Mouse (Mus musculus): ENCODE measurements at regions not wholly inside any gene's neighbourhood (a gene's known extent, or its start where the extent isn't known, plus 50 kb on each side); places are given as distances from the start of the nearest gene placed in this dataset.
A peak's percentile ranks its signal among the peaks of the same experiment; 100 is the strongest.

DNA sequence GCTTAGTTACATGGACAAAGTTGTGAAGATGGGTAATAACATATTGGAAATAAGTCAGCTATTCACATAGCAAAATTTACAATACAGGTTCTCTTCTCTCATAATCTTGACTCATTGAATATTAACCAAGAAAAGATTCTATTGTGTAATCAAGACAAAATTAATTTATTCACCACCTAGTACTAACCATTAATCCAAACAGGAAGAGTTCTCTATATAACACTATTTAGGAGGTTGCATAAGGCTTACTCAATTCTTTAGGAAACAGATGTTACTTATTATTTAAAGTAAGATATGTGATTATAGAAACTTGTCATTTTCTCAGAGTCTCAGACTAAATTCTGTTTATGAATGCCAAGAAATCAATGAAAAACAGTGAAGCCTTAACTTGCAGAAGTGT lies 600.4 kb upstream of the Tusc1 start:
- no peak for DNase-seq (ENCODE audit: low read depth, low spot score)

DNA sequence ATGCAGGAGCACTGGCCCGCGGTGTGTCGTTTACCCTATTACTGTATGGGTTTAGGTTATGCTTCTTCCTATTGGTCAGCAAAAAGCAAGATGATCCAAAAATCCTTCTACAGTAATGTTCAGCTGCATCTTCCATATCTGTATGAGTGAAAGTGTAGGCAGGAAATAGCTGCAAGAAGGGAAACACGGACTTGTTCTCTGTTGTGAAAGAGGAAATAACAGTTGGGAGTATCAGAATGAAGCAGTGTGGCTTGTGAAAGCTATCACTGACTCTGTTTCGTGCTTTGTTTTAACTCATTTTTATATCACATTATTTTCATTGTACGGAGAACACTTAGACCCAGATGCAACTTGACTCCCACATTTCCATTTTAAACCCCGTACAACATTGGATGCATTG lies 591.8 kb upstream of the Tusc1 start:
- DNase-seq (ENCODE audit: low read depth, low spot score) = no peak

DNA sequence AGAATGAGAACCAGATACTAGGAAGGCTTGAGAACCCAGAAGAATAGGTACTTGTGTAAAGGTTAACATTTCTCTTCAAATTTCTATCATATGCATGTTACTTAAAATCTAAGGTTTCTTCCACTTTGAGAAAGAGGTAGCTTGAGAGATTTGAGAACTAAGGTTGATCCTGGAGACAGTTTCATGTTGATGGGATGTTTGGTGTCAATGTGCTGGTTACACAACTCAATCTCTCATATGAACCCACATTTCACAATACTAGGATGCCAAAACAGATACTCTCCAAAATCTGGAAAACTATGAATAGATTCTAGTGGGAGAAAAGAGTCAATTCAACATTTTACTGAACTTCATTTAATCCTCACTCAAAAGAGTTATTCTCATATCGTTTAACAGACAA lies 589.1 kb upstream of the Tusc1 start:
- DNase-seq (ENCODE audit: low read depth, low spot score) = no peak

DNA sequence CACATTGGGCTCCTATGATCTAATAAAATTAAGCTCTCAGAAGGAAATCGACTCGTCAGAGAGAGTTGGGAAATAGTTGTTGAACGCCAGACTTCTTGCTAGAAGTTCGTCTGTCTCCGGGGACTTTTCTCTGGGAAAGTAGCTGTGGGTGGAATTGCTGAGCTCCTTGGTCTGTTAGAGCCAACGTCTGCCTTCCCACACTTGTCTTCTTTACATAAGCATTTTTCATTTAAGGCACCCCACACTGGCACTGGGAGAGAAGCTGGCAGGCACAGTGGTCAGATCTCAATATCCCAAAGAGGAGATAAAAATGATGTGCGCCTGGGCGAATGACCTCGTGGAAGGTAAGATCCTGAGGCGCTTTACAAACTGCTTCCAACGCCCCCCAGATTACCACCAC lies 551.3 kb upstream of the Tusc1 start:
- DNase-seq (ENCODE audit: low read depth, low spot score) = peak; percentile 86

DNA sequence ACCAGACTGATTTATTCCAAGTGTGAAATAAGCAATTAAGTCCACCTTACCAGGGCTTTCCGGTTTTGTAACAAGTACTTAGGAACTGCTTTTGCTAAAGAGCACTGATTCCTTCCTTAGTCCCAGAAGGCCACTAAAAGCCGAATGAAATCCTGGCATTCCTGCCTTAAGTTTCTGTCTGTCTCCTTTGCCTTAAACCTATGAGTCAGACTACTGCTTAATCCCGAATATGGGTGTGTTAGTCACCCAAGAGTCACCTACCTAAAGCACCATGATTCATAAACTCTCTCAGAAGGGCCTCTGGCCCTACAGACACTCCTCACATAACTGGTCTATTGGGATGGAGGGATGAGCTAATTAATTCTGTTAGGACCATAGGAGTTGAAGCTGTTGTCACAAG lies 546.0 kb upstream of the Tusc1 start:
- peak; percentile 51 for DNase-seq (ENCODE audit: low read depth, low spot score)

DNA sequence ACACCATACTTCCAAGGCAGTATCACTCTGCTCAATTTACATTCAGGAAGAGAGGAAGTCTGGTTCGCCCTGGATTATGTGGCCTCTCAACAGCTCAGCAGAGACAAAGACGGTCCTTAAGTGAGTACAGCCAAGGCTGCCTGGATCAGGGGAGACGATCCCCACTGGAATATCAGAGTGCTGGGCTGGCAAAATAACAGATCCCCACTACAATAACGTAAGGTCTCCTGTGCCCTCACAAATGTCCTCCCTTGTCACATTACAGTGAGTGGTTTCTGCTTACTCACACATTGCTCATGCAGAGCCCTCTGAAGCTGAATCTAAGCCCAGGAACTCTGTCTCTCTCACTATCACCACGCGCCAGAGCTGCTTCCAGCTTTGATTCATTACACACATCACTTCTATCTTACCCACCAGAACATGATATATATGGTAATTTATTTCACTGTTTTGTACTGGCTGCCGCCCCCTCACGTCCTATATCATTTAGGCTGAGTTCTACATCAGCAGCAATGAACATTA lies 544.1 kb upstream of the Tusc1 start:
- peak; percentile 80 for DNase-seq (ENCODE audit: low read depth, low spot score)

DNA sequence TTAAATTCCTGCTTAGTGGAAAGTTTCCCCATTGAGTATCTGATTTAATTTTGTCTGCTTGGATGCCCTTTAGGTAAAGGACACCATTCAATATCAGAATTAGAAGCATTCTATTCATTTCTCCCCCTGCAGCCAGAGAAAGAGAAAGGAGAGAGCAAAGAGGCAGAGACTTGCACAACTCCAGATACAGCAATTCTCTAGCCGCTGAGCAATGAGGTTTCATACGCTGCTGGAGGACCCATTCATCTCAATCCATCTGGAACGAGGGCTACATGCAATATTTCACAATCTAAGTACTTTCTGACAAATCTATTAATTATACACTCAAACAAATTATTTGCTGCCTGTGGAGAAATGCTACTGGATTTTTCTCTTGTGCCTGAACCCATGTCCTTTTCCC lies 538.0 kb upstream of the Tusc1 start:
- DNase-seq (ENCODE audit: low read depth, low spot score) = no peak

DNA sequence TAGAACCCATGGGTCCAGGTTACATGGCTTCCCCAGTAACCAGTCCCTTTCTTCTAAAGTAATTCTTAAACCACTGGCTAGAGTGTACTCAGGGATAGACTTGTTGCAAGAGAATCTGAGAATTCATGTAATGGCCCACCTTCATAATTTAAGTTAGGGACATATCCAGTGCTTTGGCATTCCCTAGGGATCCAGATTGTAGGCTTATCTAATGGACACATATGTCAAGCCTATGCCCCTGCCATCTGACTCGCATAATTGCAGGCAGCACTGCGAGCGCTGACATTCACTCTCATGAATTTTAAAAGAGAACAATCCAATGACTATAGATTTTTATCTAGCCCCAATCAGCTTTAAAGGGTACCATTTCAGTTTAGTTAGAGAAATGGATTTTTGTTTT lies 518.1 kb upstream of the Tusc1 start:
- no peak for DNase-seq (ENCODE audit: low read depth, low spot score)

DNA sequence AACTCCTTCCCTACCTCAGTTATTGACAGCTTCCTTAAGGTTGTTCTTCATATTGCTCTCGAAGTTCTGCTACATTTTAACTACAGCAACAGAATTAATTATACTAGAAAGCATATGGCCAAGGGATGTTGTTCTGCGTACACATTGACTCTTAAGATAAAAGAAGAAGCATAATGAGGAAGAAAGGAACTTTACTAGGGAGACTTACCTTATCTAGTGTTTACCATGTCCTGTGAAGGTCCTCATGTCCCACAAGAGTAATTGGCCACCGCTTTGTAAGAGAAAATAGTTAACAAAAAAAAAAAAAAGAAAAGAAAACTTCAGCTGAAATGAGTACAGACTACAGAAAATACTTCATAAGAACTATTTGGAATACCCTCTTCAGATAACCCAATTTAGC lies 513.9 kb upstream of the Tusc1 start:
- no peak for DNase-seq (ENCODE audit: low read depth, low spot score)

DNA sequence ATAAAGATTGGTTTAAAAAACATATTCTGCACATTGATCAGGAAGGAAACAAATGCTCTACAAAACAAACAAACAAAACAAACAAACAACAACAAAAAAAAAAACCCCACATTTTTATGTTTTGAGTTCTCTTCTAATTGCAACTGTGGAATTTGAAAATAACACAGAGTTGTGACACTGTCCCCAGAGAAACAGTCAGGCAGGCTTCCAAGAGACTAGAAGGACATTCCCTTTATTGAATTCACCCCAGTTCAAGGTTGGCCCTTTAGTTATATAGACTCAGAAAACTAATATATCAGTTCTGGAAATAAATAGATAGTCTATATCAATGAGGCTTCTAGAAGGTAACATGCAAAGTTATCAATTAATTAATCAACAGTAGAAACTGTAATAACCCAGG lies 495.4 kb upstream of the Tusc1 start:
- no peak for DNase-seq (ENCODE audit: low read depth, low spot score)

DNA sequence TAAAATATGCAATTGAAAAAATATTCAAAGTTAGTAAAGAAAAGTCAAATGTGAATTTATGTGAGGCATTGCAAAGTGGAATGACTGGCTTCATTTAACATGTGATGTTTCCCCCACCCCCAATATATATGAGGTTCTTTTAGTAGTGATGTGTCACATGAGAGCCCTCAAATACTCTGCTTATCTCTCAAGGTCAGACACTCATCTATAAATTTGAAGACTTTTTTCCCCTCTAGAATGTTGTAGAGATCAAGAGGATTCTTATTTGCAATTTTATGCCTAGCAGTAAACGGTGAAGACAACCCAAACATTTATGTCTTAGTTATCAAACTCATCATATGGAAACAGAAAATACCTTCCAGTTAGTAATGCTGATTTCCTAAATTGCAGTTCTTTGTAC lies 457.8 kb upstream of the Tusc1 start:
- DNase-seq (ENCODE audit: low read depth, low spot score) = no peak

DNA sequence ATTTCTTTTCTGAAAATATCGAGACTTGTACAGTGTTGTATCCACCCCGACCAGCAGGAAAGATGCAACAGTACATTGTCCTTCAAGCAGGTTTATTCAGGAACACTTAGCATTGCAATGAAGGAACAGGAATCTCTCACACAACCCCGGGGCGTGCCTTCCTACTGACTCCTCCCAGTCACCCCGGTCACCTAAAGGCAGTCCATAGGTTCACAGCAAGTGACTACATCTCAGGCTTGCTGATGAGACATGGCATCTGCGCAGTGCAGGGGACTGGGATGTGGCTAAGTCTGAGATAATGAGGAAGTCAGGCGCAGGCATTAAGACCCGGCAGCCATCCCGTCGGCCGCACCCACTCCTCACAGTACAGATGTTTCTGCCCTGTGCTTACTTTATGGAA lies 454.8 kb upstream of the Tusc1 start:
- no peak for DNase-seq (ENCODE audit: low read depth, low spot score)

DNA sequence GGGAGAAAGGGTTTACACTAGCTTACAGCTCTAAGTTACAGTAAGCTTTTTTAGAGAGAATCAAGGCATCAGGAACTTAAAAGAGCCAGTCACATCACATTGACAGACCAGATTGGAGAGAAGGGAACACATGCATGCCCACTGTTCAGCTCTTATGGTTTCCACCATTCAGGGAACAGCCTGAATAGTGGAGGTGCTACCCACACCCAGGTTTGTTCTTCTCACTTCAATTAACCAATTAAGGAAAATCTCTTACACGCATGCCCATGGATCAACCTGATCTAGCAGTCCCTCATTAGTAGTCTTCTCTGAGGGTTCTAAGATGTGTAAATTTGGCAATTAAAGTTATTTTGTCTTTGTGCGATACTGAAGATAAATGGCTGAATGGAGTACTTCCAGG lies 419.2 kb upstream of the Tusc1 start:
- no peak for DNase-seq (ENCODE audit: low read depth, low spot score)

DNA sequence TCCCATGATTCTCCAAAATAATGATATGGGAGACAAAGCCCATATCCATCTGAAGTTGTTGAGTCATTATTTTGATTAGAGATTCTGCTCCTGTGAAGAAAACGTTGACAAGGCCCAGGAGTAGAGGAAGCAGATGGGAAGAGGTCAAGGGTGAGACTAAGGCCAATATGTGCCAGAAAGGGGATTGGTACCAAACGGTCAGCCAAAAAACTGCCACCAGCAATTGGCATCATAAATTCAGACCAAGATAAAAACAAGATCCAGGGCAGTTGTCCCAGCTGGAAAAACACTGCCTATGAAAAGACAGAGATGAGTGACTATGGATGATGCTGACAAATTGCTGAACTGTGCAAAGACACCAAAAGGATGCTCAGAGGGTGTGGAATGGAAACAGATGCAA lies 411.0 kb upstream of the Tusc1 start:
- peak; percentile 4 for DNase-seq (ENCODE audit: low read depth, low spot score)

DNA sequence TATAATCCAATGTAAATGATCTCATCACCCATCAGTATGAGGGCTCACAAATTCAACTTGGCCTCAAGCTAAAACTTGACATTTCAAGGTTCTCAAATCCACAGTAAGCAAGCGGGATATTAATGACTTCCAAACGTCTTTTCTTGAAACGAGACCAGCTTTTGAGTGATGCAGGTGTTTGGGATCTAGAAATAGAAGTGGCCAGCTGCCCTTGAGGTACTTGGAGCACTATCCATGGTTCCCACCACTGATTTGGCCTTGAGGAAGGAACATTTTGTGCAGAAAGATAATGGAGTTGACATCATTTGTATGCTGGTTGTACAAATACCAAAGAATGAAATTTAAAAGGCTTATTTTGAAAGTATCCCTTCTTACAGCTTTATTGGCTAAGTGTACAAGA lies 378.4 kb upstream of the Tusc1 start:
- DNase-seq (ENCODE audit: low read depth, low spot score) = peak; percentile 65

DNA sequence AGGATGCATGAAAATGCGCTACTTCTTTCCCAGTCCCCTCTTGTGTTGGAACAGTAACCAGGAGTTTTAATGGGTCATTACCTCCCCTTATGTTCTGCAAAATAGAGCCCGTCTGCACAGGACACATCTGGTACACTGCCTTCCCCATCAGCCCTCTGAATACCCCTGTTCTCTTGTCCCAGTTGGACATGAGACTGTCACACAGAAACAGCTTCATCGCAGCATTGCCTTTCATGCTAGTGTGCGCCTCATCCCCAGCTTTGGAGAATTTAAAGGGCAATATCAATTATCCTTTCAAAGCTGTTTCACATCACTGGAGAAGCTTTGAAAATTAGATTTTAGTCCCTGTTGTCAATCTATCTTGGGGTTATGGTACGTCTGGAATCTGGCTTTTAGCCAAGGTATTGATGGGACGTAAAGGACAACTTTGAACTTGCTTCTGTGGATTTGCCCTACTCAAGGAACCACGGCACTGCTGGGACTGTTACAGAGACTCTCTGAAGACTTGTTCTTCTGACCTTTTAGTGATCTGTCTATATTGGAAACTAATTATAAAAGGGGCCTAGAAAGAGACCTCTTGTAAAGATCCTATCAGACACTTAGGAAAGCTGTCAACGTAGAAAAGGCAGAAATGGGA lies 341.2 kb upstream of the Tusc1 start:
- no peak for DNase-seq (ENCODE audit: low read depth, low spot score)

DNA sequence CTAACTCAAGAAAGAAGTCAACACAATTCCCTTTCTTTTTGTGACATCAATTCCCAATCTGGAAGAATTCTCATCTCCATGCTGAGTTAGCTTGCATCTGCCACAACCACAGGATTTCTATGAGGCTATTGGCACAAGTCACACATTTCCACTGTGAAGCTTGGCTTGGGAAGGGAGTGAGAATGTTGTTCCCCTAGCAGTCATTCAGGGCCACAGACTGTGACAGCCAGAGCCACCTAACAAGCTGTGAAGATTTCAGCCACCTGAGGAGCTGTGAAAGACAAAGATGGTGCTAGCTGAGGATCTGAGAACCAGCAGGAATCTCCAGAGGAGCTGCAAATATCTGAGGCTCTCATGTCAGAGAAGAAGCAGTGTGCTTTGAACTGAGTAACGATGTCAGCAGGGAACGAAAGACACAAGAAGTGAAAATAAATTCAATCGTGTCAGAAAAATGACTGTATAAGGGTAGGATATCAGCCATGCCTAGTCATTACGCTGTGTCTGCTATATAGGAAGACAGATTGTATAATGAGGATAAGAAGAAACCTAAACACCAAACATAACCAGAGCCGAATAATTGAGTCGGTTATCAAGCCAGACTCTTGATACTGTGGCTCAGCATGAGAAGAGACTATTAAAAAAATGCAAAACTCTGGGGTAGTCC lies 340.6 kb upstream of the Tusc1 start:
- DNase-seq (ENCODE audit: low read depth, low spot score) = peak; percentile 23

DNA sequence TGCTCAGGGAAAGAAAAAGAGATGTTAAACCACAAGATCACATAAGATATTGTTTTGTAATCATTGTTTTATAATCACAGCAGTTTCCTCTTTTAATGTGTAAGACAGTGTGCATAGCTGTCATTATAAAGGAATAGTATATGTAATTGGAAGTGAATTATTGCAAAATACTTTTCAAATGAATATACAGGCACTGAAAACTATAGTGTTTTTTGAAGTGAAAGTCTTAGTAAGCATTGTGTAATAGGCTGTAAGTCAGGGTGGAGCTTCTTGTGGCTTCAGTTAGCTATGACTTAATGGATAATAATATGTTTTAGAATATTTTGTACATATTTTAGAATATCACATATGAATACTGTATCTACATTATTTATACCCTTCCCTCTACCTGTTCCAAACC lies 333.7 kb upstream of the Tusc1 start:
- DNase-seq (ENCODE audit: low read depth, low spot score) = no peak

DNA sequence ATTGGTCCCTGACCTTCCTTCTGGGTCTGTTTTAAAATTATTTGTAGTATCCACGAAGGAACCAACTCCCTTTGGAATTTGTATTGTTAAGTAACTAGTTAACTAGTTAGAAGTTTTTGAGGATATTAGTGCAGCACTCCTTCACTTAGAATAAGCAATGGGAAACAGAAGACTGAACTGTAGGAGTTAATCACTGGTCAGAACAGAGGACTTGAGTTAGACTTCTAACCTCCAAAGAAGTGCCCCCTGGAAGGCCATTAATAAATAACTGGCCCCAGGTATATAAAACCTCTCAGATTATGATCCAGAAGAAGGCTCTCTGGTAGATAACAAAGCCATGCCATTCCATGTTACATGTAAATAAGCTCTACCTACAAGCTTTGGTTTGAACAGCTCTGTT lies 329.0 kb upstream of the Tusc1 start:
- DNase-seq (ENCODE audit: low read depth, low spot score) = no peak

DNA sequence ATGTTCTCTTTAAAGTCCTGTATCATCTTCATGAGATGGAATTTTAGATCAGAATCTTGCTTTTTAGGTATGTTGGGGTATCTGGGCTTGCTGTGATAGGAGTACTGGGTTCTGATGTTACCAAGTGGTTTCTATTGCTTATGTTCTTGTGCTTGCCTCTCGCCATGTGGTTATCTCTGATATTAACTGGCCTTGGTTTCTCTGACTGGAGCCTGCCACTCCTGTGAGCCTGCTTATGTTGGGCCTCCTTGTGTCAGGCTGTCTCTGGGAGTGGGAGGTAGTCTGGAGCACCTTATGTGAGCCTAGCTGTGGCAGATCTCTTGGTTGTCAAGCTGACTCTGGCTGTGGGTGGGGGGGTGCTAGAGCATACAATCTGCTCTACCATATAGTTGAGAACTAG lies 302.9 kb upstream of the Tusc1 start:
- peak; percentile 1 for DNase-seq (ENCODE audit: low read depth, low spot score)

DNA sequence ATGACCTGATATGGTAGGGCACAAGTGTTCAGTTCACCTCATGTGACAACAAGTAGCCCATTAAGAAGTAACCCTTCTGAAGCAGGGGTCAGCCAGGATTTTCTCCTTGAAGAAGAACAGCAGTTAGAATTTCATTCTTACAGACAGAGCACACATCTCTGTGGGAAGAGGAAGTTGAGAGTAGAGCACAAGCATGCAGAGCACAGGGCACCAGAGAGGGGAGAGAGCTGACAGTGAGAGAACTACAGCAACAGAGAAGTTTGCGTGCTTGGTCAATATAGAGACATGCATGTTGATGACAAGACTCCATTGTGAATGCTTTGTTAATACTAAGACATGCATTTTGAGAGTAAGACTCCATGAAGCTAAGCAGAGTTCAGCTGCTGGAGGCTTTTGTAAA lies 263.2 kb upstream of the Tusc1 start:
- no peak for DNase-seq (ENCODE audit: low read depth, low spot score)

DNA sequence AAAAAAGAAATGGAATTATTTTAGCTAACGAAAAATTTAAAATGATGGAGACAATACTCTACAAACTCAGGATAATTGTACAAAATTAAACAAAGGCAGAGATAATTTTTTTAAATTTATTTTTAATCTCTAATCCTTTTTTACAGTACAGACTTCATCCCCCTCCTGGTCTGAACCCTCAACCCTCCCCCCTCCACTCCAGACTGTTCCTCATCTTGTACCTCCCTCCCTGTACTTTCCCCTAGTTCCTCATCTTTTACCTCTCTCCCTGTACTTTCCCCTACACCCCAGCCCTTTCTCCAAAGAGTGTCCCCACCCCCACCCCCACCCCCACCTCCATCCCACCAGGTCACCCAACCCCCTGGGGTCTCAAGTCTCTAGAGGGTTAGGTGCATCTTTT lies 249.0 kb upstream of the Tusc1 start:
- DNase-seq (ENCODE audit: low read depth, low spot score) = no peak

DNA sequence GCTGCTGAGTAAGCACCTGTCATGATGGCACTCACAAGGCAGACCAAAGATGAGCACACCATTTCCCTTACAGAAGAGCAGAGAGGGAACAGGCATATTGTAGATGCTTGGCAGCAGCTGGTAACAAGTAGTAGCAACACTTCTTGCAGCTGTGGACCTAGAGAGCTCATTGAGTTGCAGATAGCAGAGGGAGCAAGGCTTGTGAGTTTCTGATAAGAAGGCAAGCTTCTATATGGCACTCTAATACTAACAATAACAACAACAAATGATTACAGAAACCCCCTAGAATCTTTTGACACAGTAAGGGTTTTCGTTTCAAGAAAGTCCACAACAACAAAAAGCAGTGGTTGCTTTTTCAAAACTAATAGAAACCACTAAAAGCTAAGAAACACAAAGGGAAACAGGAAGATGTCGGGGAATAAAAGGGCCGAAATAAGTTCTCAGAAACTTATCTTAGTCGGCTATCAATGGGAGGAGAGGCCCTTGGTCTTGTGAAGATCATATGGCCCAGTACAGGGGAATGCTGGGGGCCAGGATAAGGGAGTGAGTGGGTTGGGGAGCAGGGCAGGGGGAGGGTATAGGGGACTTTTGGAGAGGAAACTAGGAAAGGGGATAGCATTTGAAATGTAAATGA lies 248.5 kb upstream of the Tusc1 start:
- DNase-seq (ENCODE audit: low read depth, low spot score) = no peak
